Mouse (Mus musculus) CD4-positive helper T cell, adult 2 months (primary cell): Measurements from ENCODE around the gene Vmn2r62.
"Not testable (repeated sequence)": the region's sequence is repeated elsewhere in the genome, so short reads cannot be mapped to it uniquely, and the experiment has no call there.

ENCODE experiments used
- DNase-seq: peaks from one replicate; pipeline ENCODE4 v3.0.0-alpha.2; 2012; ENCODE audit warnings: low read depth, missing footprints, low spot score

Gene Vmn2r62

DNA sequence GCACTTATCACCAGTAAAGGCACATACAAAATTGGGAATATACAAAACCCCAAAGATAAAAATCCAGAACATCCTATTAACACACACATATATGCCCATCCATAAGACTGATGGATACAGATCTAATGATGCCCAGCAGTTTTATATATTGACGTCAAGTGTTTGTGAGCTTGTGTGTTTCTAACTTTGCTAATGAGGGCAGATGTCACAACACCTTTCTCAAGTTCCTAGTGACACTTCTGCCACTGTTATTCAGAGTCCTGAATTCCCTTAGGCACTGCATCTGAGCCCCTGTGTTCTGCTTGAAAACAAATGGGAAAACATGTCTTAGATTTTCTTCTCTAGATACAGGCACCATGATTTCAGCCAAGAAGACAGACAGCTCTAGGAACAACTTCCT is at the start of gene Vmn2r62:
Vmn2r62 (minus strand) TSS at position 101 of the 400 bp plus-strand sequence.
- not testable (repeated sequence) for DNase-seq

DNA sequence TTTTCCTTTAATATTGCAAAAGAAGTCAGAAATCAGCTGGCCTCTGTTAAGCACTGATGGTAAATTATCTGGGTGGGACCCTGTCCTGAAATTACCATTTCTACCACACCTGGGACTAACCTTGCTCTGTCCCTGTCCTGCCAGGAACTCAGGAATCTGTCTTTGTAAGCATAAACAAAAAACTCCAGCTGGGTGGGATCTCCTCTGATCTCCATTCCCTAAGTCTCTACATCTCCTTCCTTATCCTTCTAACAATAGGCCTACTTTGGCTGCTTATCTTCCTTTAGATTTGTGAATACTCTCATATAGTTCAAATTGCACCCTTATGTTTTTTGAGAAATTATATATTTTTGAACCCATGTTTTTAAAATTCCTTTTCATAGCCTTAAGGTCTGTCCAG is 45.0 kb upstream of the Vmn2r62 start:
- not testable (repeated sequence) for DNase-seq

DNA sequence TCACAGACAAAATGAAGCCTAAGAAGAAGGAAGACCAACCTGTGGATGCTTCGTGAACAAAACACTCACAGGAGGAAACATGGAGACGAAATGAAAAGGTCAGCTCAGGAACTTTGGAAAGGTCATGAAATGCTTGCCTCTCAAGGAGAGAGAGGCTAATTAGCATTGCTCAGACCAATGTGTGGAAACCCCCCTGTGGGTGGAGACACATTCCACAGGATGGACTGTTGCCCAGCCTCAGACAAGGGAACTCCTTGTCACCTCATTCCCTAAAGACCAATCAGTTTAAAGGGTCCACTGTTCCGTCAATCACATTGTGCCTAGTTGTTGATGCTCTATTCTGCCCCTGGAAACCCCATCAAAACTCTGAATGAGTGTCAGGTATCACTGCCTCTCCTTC is 38.9 kb upstream of the Vmn2r62 start:
- DNase-seq: no peak

DNA sequence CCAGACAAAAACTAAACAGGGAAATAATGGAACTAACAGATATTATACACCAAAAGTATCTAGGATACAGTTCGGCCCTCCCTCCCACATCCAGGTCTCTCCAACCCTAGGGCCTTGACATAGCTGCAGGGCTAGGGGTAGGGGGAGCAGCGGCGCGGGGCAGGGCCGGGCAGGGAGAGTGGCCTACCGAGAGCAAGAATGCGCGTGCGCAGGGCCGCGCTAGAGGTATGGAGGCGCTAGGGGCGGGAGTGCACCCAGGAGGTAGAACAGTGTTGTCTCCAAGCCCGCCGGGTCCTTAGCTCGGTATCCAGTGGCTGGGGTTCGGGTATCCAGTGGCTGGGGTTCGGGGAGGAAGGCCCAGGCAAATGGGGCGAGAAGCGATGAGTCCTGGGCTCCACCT is 43.5 kb downstream of the Vmn2r62 start:
- no peak for DNase-seq

DNA sequence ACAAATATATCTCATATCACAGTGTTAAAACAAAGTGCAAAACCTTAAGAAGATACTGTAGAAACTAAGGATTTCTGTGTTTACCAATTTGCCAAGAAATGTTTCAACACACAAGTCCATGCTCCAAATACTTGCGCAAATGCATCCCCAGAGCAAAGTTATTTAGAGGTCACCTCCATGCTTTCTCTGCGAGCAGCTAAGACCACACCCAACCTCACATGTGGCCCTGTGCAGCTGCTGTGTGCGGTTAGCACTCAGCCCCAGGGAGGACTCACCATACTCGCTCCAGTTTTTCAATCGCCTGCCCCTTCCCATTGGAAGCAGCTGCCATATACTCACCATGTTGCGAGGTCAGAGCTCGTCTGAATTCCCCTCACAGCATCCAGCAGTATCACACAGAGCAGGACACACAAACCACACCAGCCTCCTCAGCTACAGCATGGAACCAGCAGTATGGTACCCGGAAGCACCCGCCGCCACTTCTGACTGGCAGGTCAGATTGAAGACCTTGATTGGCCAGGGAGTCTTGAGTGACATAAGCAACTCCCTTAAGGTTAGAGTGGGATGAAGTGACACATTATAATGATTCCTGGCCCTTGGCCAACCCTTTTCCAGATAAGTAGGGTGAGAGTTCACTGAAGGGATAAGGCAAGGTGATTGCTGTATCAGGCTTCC is 54.7 kb downstream of the Vmn2r62 start:
- no peak for DNase-seq

DNA sequence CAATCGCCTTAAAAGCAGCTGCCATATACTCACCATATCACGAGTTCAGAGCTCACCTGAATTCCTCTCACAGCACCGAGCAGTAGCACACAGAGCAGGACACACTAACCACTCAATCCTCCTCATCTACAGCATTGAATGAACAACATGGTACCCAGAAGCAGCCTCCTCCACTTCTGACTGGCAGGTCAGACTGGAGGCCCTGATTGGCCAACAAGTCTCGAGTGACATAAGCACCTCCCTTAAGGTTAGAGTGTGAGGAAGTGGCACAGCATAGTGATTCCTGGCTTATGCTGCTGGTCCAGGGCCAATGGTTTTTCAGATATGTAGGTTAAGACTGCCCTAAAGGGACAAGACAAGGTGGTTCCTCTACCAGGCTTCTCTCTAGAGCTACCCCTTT is 66.4 kb downstream of the Vmn2r62 start, which contains the start of gene Gm17067:
Gm17067 (minus strand) TSS at position 101 of the 400 bp plus-strand sequence.
- not testable (repeated sequence) for DNase-seq
